Comparison of ENCODE assay signal across 8 mouse cellular contexts in the genomic region with DNA sequence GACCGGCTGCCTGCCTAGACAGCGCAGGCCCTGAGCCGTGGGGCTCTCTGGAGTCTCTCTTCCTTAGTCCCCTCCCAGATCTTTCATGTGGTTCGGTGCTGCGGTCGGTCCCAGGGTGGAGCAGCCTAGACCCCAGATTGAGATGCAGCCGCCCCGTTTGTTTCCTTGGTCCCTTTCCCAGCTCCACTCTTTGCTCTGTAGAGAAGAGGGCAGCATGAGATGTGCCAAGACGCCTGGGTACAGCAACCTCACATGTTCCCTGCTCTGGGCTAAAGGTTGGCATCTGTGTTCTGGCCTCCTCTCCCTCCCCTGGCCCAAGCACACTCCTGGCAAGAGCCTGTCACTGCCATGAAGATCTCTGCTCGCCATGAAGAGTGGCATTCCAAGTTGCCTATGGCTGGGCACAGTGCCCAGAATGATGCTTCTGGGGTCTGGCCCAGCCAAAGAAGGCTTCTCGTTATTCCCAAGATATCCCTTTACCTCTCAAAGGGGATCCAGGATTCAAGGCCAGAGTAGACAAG. TPM values are rescaled to one million over a fixed set of nuclear protein-coding genes. Genes with fewer than 3 reads are reported as not detected.
DNase-seq lines count a peak whose midpoint lies in the region; ATAC-seq lines count a peak whose summit lies in the region.

No protein-coding gene starts in this region.

- intact Hi-C loops in heart, postnatal 10 days (cut with DNase I): no loop called here

- peaks cover 30% of the 10 kb centered on the region for H3K4me1 ChIP-seq in kidney, embryonic 14.5 days (ENCODE audit: control insufficient read depth, insufficient read depth, low read length)
- H3K4me1 ChIP-seq in embryonic facial prominence, embryonic 10.5 days: peaks cover 94% of the 10 kb centered on the region
- H3K4me1 ChIP-seq in midbrain, embryonic 15.5 days: peaks cover 69% of the 10 kb centered on the region

- peak overlapping the region; percentile 69; the same call in 1 of the 2 replicates for H3K27ac ChIP-seq in kidney, embryonic 14.5 days (ENCODE audit: low read depth, low read length)
- H3K27ac ChIP-seq in embryonic facial prominence, embryonic 10.5 days (replicated peaks): peak overlapping the region; percentile 78
- H3K27ac ChIP-seq in midbrain, embryonic 15.5 days: peak overlapping the region; percentile 13

- no peak overlapping the region for H3K4me3 ChIP-seq in kidney, embryonic 14.5 days (ENCODE audit: low read length)
- H3K4me3 ChIP-seq in embryonic facial prominence, embryonic 10.5 days: peak overlapping the region; percentile 11; the same call in 1 of the 2 replicates
- H3K4me3 ChIP-seq in midbrain, embryonic 15.5 days: no peak overlapping the region

- H3K9me3 ChIP-seq in kidney, embryonic 14.5 days (ENCODE audit: control insufficient read depth, low read length): no peaks in the 10 kb centered on the region
- no peaks in the 10 kb centered on the region for H3K9me3 ChIP-seq in embryonic facial prominence, embryonic 10.5 days
- no peaks in the 10 kb centered on the region for H3K9me3 ChIP-seq in midbrain, embryonic 15.5 days

- 70% methylated on average over 11 of the region's 11 CpGs for WGBS in kidney, embryonic 14.5 days
- WGBS in embryonic facial prominence, embryonic 10.5 days: 74% methylated on average over 11 of the region's 11 CpGs
- WGBS in midbrain, embryonic 15.5 days: 62% methylated on average over 11 of the region's 11 CpGs

- H3K4me2 ChIP-seq in kidney, embryonic 14.5 days (replicated peaks; ENCODE audit: low read depth, low read length): no peak overlapping the region
- H3K4me2 ChIP-seq in midbrain, embryonic 15.5 days: no peak overlapping the region

- no peak for ATAC-seq in kidney, embryonic 14.5 days (ENCODE audit: low FRiP score, low TSS enrichment)
- no peak for ATAC-seq in midbrain, embryonic 15.5 days (replicated peaks)

- H3K27me3 ChIP-seq in kidney, embryonic 14.5 days (ENCODE audit: control insufficient read depth, insufficient read depth, low read length): no peaks in the 10 kb centered on the region
- H3K27me3 ChIP-seq in embryonic facial prominence, embryonic 10.5 days (replicated peaks; ENCODE audit: low read depth, poor library complexity, severe bottlenecking): no peaks in the 10 kb centered on the region
- no peaks in the 10 kb centered on the region for H3K27me3 ChIP-seq in midbrain, embryonic 15.5 days (replicated peaks)

- peaks cover 10% of the 10 kb centered on the region; the same call in 1 of the 2 replicates for H3K36me3 ChIP-seq in kidney, embryonic 14.5 days (ENCODE audit: control insufficient read depth, insufficient read depth, low read length)
- peaks cover 28% of the 10 kb centered on the region; the same call in 1 of the 2 replicates for H3K36me3 ChIP-seq in embryonic facial prominence, embryonic 10.5 days (replicated peaks)
- no peaks in the 10 kb centered on the region for H3K36me3 ChIP-seq in midbrain, embryonic 15.5 days (replicated peaks)

- H3K9ac ChIP-seq in kidney, embryonic 14.5 days (ENCODE audit: low read depth, low read length): no peak overlapping the region
- no peak overlapping the region for H3K9ac ChIP-seq in midbrain, embryonic 15.5 days

- no peak for DNase-seq in kidney, postnatal 4 days
- DNase-seq in embryonic facial prominence, embryonic 10.5 days (ENCODE audit: low spot score): no peak
- DNase-seq in heart, postnatal 10 days: peak; percentile 51 to 57
- no peak for DNase-seq in urinary bladder, postnatal 25 days (ENCODE audit: low spot score)
- DNase-seq in natural killer cell, adult 2 months (ENCODE audit: low spot score in 2 of 2): no peak
- DNase-seq in ovary, postnatal 10 days (ENCODE audit: low spot score): no peak

RNA-seq across cellular contexts. Expression of gene Phldb1, which starts 11.4 kb away (rescaled TPM):
- 24.9 and 28.7 TPM in 2 replicates for polyA plus RNA-seq in kidney, embryonic 14.5 days (2014; fragmentation: Nextera tagmentation; extraction: Ambion mirVana)
- polyA plus RNA-seq in embryonic facial prominence, embryonic 10.5 days (2016; fragmentation: Nextera tagmentation; extraction: Ambion mirVana): 48.4 and 51.1 TPM in 2 replicates
- 100 to 1,000 TPM; 127 to 130 TPM for total RNA-seq in heart, postnatal 10 days (2021)
- 56.5 and 58.9 TPM in 2 replicates for polyA plus RNA-seq in midbrain, embryonic 15.5 days (2015; fragmentation: Nextera tagmentation; extraction: Ambion mirVana)

RNA-seq across cellular contexts. Expression of gene Arcn1, which starts 44.1 kb away (rescaled TPM):
- polyA plus RNA-seq in kidney, embryonic 14.5 days (2014; fragmentation: Nextera tagmentation; extraction: Ambion mirVana): 116 and 219 TPM in 2 replicates
- polyA plus RNA-seq in embryonic facial prominence, embryonic 10.5 days (2016; fragmentation: Nextera tagmentation; extraction: Ambion mirVana): 169 and 171 TPM in 2 replicates
- 100 to 1,000 TPM; 103 to 114 TPM for total RNA-seq in heart, postnatal 10 days (2021)
- polyA plus RNA-seq in midbrain, embryonic 15.5 days (2015; fragmentation: Nextera tagmentation; extraction: Ambion mirVana): 134 and 136 TPM in 2 replicates

RNA-seq across cellular contexts. Expression of gene Ift46, which starts 44.1 kb away (rescaled TPM):
- polyA plus RNA-seq in kidney, embryonic 14.5 days (2014; fragmentation: Nextera tagmentation; extraction: Ambion mirVana): 122 and 131 TPM in 2 replicates
- 133 and 139 TPM in 2 replicates for polyA plus RNA-seq in embryonic facial prominence, embryonic 10.5 days (2016; fragmentation: Nextera tagmentation; extraction: Ambion mirVana)
- total RNA-seq in heart, postnatal 10 days (2021): 10 to 100 TPM; 42.6 to 50.5 TPM
- polyA plus RNA-seq in midbrain, embryonic 15.5 days (2015; fragmentation: Nextera tagmentation; extraction: Ambion mirVana): 168 and 169 TPM in 2 replicates

RNA-seq across cellular contexts. Expression of gene Treh, which starts 50.5 kb away (rescaled TPM):
- polyA plus RNA-seq in kidney, embryonic 14.5 days (2014; fragmentation: Nextera tagmentation; extraction: Ambion mirVana): not detected in 2 replicates
- polyA plus RNA-seq in embryonic facial prominence, embryonic 10.5 days (2016; fragmentation: Nextera tagmentation; extraction: Ambion mirVana): not detected in 2 replicates
- total RNA-seq in heart, postnatal 10 days (2021): not detected
- not detected in 2 replicates for polyA plus RNA-seq in midbrain, embryonic 15.5 days (2015; fragmentation: Nextera tagmentation; extraction: Ambion mirVana)

Comparison
In these comparisons a context has a peak if more than half of its experiments do, and no peak if none do; other contexts are left out.
1. H3K27ac ChIP-seq: peak in every context shown above with its lines; median percentile 78 in embryonic facial prominence, embryonic 10.5 days; 69 in kidney, embryonic 14.5 days; 13 in midbrain, embryonic 15.5 days.
2. DNase-seq: peak in heart, postnatal 10 days (2 of 2); none in kidney, postnatal 4 days (0 of 2), embryonic facial prominence, embryonic 10.5 days (single experiment), urinary bladder, postnatal 25 days (single experiment), natural killer cell, adult 2 months (0 of 2) and ovary, postnatal 10 days (single experiment).